Mouse (Mus musculus) inflammation-experienced regulatory T-cells, adult 6 months (primary cell): ENCODE measurements around the gene Col5a1. TPM values are rescaled to one million over a fixed set of nuclear protein-coding genes. Genes with fewer than 3 reads are reported as not detected.

Source experiments
- ATAC-seq: one replicate; pipeline ENCODE4 v1.8.0; 2017
- polyA plus RNA-seq, 3 experiments: library from polyadenylated mRNA; unstranded; fragments of 100-300 nt; shearing (Covaris generic); gene quantifications; one replicate each; pipeline ENCODE4 v1.2.1; 2017

Gene Col5a1
- polyA plus RNA-seq, 3 experiments from 2014 or later = not detected

DNA sequence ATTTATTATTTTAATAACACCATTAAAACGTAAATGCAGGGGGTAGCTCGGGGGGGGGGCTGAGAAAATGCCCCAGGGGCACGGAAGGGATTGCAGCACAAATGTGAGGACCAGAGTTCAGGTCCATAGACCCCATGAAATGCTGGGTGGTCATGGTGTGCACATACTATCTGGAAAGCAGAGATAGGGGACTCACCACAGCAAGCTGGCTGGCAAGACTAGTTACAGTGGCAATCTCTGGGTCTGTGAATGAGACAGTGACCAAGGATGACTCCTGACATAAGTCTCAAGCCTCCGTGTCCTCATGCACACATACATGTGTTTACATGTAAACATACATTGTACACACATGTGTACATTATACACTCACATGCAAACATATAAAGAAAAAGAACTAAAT lies 90.3 kb downstream of the Col5a1 start:
- no peak for ATAC-seq

DNA sequence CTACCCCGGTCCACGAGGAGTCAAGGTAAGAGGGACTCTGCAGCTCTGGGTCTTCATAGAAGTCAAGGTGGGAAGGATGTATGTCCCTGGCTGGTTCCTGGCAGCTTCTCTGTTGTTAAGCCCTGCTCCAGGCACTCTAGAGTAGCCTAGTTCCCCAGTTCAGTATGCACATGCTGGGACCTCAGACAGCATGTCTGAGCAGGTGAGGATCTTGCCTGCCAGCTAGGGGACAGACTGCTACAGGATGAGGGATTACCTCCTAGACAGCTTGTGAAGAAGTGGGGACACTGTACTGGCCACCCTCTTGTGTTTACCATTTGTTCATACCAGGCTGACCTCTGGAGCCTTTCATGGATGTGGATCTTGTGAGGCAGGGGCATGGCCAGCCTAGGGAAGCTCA lies 94.8 kb downstream of the Col5a1 start:
- no peak for ATAC-seq

DNA sequence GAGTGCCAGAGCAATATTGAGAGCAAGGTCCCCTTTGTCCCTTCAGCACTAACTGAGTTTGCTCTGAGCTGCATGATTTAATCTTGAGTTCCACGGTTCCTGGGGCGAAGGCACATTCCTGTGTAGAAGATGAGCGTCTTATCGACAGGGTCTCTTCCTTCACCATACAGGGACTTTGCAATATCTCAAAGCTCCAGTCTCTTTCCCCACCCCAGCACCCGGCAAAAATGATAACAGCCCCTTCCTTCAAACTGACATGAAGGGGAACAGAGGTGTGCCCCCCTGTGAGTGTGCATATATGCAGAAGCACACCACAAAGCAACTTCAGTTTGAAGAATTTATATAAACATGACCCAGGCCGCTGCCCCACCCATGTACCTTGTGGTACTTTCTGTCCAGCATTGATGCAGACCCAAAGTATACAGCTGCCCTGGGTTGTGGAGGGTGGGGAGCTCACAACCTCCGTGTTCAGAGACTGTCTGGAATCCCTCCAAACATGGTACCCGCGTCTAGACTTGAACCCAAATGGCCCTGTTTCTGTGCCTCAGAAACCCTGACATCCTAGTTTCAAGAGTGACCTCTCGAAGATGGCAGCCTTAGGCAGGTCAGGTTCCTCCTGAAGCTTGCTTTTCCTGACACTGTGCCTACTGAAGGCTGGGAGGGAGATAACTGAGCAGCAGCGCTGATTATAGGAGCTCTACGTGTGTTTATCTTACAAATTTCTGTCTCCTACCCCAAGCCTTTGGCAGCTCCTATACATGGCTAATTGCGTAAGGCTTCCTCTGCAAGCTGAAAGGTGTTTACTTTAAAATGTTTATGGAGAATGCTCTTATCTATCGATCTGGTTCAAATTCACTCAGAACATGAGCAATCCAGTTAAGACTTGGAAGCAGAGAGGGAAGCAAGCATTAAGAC lies 95.7 kb downstream of the Col5a1 start:
- ATAC-seq = no peak

DNA sequence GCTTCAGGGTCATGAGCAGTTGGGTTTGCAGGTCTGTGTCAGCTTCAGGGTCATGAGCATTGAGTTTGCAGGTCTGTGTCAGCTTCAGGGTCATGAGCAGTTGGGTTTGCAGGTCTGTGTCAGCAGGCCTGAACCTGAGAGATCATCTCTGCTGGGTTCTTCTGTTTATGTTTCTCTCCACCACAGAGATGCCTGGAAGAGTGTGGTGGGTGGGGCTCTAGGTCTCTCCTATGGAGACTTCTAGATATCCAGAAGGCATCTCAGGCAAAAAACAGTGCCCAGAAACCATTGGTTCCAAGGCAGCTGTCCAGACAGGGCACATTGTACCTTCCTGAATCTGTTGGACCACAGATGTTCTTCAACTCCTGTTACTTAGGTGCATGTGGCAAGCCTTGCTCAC lies 96.9 kb downstream of the Col5a1 start:
- no peak for ATAC-seq

DNA sequence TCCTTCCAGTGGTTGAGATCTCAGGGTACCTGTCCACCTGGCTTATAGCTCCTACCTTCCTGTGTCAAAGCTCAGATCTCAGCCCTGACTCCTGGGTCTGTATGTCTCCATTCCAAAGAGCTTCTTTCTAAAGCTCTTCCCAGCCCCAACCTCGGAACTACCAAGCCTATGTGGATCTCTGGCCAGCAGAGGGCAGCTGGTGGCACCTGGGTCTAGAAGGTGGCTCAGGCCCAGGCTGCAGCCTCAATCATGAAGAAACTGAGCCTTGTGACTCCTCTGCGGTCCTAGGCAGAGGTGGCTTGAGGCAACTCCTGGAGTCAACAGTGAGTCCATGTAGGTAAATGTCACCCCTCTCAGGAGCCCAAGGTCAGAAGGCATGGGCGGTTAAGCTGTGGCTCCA lies 97.7 kb downstream of the Col5a1 start:
- no peak for ATAC-seq

DNA sequence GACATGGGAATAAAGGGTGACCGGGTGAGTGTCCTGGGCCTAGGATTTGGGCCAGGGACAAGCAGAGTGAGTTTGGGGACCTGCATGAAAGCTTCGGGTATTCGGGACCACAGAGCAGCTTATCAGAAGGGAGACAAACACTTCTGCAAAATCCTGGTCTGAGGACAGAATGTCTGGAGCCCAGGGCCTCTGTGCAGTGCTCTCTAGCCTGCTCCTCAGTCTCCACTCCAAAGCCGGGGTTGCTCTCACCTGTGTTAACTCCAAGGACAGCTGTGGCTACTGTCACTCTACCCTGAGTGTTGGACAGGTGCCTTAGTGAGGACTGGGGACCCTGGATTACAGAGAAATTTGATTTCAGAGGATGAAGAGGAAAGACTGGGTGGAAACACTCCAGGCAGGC lies 100.5 kb downstream of the Col5a1 start:
- no peak for ATAC-seq

DNA sequence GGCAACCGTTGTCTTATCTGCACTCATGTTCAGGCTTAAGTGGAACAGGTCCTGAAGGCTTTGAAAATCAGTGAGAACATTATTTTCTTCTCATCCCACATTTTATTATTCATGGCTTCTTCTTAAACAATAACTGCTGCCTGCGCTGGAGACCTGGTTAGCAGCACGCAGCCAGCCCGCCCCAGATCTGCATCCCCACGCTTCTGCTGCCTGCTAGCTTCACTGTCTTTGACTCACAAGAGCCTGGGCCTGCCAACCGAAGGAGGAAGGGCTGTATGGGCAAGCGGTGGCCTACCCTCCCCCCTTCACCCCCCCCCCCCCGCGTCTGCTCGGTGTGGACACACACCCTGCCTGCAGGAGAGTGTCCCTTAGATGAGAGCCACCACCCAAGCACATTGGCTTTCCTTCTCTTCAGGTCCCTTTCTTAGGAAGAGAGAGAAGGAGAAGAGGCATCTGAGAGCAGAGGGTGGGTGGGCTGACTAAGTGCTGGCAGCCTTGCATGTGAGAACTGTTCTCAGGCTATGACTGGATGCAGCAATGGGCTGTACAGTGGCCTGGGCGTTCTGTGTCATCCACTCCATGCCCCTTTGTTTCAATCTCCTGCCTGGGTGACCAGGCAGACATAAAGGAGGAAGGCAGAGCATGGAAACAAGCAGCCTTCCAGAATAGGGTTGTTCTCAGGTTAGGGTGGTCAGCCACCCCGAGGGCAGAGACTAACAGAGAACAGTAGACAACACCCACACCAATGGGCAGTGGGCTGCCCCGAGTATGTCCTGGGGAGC lies 104.4 kb downstream of the Col5a1 start:
- ATAC-seq = no peak

DNA sequence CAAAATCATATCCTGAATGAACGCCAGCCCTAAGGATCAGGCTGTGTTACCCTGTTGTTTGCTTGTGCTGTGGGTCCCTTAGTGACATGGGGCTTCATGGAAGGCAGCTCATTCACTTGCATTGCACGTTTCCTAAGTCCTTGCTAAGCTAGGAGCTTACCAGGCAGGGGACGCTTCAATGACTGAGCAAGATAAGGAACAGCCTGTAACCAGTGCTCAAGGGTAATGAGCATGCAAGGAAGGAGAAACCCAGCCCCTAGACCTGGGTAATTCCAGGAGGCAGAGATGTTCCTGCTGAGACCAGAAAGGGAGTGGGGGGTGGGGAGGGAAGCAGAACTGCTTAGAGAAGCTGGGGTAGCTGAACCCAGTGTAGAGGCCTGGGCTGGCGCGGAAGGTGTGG lies 107.2 kb downstream of the Col5a1 start:
- ATAC-seq = no peak

DNA sequence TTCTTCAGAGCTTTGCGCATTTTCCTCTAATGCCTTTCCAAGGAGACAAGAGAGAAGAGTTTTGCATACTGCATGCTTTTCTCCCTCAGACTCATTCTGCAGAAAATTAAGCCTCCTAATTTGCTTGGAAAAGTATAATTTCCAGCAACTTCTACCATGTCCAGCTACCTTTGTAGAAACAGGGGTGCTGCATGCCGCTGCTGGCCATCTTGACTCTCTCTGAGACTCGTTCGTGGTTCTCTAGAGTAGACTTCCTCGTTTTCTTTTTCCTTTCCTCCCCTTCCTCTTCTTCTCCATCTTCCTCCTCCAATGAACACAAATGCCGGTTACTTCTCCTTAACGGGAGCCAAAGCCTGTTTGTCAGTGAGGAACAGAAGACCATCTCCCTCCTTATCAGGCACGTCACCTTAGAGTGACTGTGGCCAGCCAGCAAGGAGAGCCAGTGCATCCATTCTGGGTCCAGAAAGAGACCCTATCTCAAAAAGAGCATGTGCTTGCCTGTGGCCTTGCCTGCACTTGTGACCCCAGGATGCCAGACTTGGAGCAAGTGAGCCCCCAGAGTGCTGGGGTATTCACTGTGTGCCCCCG lies 113.9 kb downstream of the Col5a1 start:
- no peak for ATAC-seq

DNA sequence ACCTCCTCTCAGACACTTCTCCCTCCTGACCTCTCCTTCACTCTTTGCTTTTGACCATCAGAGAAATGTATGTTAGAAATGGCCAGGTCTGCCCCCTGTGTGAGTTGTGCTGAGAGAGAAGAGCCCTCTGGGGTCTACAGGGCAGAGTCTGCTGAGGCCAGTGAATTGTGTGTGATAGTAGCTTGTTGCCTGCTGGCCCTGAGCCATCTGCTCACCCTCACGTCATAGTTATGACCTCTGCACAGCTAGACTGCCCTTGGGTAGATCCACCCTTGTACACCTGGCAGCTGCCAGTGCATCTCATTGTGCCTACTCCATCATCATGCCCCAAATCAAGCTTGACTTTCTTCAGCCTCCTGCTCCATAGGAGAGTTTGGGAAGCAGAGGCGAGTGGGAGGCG lies 114.4 kb downstream of the Col5a1 start:
- ATAC-seq = no peak

DNA sequence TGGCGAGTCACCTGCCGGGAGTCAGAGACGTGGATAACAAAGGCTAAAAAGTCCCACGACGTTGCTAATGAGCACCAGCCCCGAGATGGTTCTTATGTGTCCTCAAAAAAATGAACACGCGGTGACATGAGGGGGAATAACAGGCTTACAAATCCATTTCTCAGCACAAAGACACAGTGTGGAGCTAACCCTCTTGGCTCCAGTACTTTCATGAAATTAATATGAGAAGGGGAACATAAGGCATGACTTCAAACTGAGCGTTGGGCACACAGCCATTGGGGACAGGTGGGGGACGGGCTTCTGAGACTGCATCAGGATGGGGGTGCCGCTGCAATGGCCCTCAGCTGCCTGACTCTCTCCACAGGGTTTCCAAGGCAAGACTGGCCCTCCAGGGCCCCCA lies 115.0 kb downstream of the Col5a1 start:
- no peak for ATAC-seq

DNA sequence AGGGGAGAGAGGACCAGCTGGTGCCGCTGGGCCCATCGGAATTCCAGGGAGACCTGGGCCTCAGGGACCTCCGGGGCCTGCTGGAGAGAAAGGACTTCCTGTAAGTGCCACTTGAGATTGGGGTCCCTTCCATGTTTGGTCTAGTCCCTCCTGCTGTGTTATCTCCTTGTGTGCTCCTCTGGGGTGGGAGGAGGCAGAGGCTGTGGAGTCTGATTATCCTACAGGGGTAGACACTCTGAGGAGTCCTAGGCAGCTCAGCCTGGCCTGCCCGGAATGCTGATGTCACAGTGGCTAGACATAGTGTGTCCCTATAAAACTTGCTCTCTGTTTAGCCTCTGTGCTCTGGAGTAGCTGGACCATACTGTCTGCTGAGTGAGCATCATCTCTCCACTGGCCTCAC lies 119.0 kb downstream of the Col5a1 start:
- no peak for ATAC-seq

DNA sequence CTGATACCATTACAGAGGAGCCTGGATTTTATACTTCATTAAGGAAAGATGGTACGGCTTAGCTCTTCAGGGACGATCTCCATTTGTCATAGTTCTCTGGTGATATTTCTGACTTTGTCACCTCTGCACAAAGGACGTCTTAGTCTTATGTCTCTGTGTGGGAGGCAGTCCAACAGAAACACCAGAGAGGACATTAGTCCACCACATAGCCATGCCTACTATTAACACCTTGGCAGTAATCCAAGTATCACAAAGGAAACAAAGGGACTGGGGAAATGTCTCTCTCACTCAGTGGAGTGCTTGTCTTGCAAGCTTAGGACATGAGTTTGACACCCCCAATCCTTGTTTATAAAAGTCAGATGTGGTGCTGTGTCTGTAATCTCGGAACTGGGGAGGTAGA lies 122.0 kb downstream of the Col5a1 start:
- ATAC-seq = no peak

DNA sequence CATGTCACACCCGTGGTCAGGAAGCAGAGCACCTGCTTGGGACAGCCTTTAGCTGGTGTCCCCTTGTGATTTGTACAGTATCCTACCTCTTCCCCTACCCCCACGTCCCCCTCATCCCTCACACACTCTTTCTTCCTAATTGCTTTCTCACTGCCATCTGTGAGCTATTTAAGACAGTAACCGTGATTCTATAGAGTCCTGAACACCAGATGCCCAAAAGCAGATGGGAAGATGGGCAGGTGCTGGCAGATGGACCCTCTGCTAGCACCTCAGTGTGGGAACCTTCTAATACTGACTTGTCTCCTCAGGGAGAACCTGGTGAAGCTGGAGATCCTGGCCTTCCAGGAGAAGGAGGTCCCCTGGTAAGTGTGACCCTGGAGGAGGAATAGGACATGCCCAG lies 126.1 kb downstream of the Col5a1 start:
- no peak for ATAC-seq

DNA sequence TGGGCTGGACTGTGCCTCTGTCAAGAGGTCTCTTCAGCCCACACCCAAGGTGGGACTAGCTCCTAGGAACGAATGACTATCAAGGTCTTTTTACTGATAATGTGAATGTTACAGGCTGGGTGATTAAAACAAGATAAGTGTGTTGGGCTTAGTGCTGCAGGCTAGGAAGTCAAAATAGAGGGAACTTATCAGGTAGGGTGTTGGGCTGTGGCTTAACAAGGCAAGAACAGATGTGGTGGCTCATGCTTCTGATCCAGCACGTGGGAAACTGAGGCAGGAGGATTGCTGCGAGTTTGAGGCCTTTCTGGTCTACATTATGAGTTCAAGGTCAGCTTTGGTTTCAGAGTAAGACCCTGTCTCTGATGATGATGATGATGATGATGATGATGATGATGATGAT lies 128.6 kb downstream of the Col5a1 start:
- no peak for ATAC-seq

DNA sequence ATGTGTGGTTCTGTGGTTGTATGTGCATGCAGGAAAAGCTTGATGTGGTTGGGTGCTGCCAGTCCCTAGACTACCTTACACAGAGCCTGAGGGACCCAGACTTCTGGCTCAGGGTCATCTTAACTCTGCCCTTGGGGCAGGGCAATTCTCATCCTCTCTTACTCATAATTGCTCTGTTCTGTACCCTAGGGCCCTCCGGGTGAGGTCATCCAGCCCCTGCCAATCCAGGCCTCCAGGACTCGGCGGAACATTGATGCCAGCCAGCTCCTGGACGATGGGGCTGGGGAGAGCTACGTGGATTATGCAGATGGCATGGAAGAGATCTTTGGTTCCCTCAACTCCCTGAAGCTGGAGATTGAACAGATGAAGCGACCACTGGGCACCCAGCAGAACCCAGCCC lies 138.2 kb downstream of the Col5a1 start:
- no peak for ATAC-seq

DNA sequence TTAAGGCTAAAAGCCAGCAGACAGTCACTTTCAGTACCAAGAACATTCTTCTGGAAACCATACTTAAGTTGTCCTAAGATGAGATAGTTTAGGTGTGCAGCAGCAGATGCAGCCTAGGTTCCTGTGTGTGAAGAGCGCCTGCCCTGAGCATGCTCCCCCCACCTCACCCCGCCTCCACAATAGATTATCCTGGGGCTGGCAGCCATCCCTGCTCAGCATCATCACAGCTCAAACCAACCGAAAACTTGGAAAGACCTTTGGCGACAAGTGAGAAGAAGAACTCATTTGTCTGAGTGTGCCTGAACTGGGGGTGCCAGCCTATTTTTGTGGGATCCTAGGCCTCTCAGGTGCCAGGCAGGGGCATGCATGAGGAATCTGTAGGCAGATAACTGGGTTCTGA lies 139.6 kb downstream of the Col5a1 start:
- no peak for ATAC-seq

DNA sequence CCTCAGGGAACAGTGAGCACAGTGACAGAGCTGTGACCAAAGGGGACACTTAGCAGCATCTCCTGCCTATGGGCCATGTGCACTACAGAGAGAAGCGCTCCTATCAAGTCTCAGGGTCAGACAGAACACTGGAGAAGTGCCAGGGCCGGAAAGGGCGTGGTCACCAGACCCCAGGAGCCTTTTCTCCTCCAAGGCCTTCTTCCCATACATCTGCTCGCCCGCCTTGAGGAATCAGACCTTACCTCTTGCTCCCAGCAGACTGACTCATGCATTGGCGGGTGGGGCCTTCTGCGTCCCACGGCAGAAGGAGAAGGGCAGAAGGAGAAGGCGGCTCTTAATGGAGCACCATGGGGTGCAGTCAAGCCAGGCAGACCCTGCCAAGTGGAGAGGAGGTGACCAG lies 145.6 kb downstream of the Col5a1 start:
- ATAC-seq = no peak

DNA sequence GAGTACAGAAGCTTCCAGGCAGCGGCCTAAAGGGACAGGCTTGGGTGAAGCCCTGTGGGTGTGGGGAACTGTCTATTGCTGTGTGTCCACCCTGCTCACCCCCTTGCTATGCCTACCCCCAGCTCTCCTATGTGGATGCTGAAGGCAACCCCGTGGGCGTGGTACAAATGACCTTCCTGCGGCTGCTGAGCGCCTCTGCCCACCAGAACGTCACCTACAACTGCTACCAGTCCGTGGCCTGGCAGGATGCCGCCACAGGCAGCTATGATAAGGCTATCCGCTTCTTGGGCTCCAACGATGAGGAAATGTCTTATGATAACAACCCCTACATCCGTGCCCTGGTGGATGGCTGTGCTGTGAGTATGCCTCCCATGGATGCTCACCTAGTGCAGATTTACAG lies 146.2 kb downstream of the Col5a1 start:
- ATAC-seq = no peak

DNA sequence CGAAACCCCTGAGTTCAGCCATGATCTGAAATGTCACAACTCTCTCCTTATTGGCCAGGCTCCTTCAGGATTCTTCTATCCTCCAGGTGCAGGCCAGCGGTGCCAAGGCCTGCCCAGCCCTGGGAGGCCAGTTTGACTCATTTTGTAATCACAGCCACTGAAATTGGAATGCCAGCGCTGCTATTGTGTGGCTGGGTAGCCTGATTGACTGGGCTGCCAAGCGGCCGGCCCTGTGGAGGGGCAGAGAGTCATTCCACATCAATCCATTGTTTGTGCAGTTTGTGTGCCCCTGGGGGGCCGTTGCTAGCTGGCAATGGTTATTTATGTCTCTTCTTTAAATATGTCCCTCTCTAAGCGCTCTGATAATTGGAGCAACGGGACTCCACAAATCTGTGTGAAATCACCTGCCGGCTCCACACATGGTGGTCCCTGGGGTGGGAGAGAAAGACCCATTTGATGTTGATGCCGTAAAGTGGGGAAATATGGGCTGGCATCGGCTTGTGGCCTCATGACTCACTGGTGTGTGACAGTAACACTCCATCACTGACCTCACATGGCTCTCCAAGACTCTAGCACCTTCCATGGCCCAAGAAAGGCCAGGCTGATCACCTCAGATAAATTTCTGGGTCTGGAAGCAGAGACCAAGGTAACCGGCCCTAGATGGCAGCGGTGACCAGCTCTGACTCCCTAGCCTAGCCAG lies 147.9 kb downstream of the Col5a1 start:
- ATAC-seq = no peak

DNA sequence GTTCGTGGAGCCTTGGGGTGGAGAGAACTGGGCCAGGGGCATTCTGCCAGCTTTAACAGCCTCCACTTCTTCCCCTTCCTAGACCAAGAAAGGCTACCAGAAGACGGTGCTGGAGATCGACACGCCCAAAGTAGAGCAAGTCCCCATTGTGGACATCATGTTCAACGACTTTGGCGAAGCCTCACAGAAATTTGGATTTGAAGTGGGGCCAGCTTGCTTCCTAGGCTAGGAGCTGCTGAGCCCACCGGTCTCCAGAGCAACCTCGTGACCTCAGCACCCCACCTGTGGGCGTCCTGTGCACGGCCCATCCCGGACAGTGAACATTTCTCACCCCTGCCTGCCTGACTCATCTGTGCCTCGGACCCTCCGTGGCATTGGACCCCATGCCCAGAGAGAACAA lies 150.6 kb downstream of the Col5a1 start:
- ATAC-seq = no peak

DNA sequence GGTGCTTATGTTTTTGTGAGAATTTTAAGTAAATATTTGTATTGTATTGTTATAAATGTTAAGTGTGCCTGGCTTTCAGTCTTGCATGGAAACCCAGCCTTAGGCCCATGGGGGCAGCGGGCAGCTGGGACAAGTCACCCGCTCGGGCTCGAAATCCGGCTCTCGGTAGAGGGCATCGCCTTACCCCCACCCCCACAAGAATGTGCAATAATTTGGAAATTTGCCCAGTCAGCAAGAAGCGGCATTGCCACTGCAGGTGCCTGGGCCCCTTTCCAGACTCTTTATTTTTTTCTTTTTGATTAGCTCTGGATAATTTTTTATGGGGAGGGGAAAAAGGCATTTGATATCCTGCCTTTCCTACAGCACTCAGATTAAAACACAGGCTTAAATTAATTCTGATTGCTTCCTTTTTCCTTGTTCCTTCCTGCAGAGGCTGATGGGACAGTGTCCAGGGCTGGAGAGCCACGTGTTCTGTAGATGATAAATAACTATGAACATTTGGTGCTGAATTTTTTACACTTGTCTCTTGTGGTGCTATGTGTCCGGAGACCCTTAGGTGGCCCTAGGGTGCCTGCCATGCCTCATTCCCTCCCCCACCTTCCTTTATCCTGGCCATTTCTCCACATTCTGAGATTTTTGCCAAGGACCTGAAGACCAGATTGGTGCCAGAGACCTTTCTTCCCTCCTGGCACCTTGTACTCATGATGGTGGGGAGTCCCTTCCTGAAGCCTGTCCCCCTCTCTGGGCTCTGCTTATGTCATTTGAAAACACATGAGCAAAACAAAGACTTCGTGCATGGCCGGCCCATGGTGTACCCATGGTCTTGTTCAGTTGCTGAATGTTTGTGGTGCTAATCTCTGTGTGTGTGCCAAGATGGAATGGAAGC lies 151.5 kb downstream of the Col5a1 start:
- no peak for ATAC-seq
